Mouse (Mus musculus) B cell, adult 67 days (primary cell): ENCODE results near the gene Nfat5. TPM values are rescaled to one million over a fixed set of nuclear protein-coding genes. Genes with fewer than 3 reads are reported as not detected.

ENCODE experiments used
- total RNA-seq, 2 experiments: library from RNA; stranded (reverse); gene quantifications; 4 replicates each; pipeline ENCODE4 v1.2.4; 2023

Nfat5 gene
- 100 to 1,000 TPM; 120 to 130 TPM for total RNA-seq

DNA sequence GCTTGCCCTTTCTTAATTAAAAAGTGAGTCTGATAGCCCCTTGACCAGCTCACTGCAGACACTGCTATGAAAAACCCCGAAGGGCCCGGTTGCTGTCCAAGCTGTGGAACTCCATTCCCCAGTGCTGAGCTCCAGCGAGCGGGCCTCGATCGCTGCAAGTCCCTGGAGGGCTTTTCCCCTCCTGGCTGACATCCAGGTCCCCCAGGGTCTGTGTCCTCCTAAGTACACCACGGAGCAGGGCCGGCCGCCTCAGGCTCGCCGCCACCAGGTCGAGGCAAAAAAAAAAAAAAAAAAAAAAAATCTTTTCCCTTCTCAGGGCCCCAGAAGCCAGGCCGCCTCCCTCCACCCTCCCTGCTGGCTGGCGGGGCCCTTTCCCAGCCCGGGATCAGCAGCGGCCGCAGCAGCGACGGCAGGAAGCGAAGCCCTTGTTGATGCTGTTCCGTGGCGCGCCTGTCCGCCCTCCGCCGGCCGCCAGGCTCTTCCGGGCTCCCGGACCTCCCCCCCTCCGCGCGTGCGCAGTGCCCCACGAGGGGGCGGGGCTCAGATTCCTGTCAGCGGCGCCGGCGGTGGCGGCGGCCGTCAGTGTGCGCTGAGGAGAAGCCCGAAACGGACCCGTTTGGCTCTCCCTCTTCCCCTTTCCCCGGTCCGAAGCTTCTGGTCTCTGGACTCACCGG, at the start of gene Nfat5:
TSS of gene Nfat5 (plus strand) at position 543 of the 674 bp plus-strand sequence.

DNA sequence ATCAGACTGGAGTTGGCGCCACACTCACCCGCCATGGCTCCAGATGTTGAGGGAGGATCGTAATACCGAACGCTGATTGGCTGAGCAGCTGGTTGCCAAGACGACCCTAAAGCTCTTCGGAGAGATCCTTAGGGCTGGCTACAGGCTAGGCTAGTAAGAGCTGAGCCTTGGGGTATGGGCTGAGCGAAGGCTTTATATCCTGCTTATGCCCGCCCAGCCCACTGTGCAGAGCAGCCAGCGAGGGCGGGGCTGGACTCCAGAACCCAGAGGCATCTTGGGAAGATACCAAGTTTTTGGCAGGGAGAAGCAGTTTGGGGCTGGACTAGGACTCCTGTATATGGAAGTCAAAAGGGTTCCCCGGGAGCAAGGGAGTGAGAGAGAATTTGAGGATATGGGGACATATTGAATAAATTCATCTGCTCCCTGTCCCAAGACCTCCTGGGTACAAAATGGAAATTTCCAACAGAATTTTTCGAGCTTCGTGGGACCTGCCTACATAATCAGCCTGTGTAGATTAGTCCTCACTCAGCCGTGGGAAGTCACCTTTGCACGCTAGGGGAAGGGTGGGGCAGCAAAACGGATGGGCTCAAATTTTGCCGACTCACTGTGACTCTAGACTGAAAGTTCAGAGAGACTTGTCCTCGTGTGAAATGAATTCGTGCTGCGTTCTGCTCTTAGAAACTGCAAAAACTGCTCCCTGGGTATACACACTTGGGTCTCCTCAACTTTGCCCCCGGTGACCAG, 109.9 kb downstream of the Nfat5 start, which contains the start of gene Nqo1:
TSS of gene Nqo1 (minus strand) at position 169 of the 744 bp plus-strand sequence.

DNA sequence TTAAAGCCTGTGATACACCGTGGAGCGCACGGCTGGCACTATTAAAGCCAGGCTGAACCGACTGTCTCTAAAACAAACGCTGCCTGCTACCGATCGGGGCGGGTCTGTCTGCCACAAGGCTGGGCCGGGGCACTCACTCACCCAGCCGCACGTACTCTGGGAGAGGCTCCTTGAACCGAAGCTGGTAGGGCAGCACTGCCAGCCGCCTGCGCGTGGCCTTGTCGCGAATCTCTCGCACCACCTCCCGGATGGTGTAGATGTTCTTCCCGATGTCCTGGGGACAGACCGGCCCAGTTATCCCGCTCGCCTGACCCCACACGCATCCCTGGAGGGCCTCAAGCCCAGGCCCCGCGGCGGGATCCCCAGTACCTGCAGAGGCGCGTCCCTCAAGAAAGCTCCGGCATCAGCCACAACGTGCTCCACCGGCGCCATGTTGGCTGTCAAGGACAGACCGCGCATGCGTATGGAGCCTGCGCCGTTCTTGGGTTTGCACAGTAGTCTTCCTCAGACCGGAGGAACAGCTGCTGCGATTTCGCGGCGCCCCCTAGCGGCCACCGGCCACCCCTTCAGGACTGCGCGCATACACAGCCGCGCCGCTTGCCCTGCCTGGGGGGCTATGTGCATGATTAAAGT, 131.4 kb downstream of the Nfat5 start, which contains the start of gene Nob1:
TSS of gene Nob1 (minus strand) at position 455 of the 633 bp plus-strand sequence.

Other genes starting within 250 kb of the Nfat5 start
- gene Pdf, start 244.9 kb upstream of the Nfat5 start, total RNA-seq: 10 to 100 TPM; 16.7 to 18.0 TPM
- 10 to 100 TPM; 51.0 to 51.8 TPM for gene Cog8, start 236.8 kb upstream of the Nfat5 start, total RNA-seq
- gene Nip7, start 236.6 kb upstream of the Nfat5 start, total RNA-seq: 10 to 100 TPM; 51.7 to 62.2 TPM
- 1 to 10 TPM; 1.6 to 1.7 TPM for gene Tmed6, start 227.8 kb upstream of the Nfat5 start, total RNA-seq
- gene Terf2, start 196.9 kb upstream of the Nfat5 start, total RNA-seq: 10 to 100 TPM; 52.6 to 58.4 TPM
- gene Cyb5b, start 142.8 kb upstream of the Nfat5 start, total RNA-seq: 10 to 100 TPM; 37.1 to 38.1 TPM
- gene Nqo1, start 109.7 kb downstream of the Nfat5 start, total RNA-seq: not detected
- 10 to 100 TPM; 46.5 to 55.7 TPM for gene Nob1, start 131.6 kb downstream of the Nfat5 start, total RNA-seq
- gene Wwp2, start 142.9 kb downstream of the Nfat5 start, total RNA-seq: 100 to 1,000 TPM; 130 to 144 TPM